Mouse (Mus musculus): ENCODE results near the gene Mgrn1.

GRCm38 (mm10) chr16:4922481-4922880 is 36.4 kb downstream of the Mgrn1 start:
- TF ChIP-seq CTCF (IDR thresholded peaks at IDR 0.05; ENCODE audit: control insufficient read depth, insufficient read depth, low read length) (no peak), POLR2A (IDR thresholded peaks at IDR 0.05; ENCODE audit: borderline replicate concordance, control insufficient read depth, low read depth, low read length) (no peak)

Measured in bone marrow, adult 2 months (tissue).